Mouse (Mus musculus): ENCODE measurements around the gene Dock7. TPM values are rescaled to one million over a fixed set of nuclear protein-coding genes. Genes with fewer than 3 reads are reported as not detected.

Gene Dock7
- total and polyA plus RNA-seq, 3 experiments: 8.8 to 11.0 (median 10.5) TPM

DNA sequence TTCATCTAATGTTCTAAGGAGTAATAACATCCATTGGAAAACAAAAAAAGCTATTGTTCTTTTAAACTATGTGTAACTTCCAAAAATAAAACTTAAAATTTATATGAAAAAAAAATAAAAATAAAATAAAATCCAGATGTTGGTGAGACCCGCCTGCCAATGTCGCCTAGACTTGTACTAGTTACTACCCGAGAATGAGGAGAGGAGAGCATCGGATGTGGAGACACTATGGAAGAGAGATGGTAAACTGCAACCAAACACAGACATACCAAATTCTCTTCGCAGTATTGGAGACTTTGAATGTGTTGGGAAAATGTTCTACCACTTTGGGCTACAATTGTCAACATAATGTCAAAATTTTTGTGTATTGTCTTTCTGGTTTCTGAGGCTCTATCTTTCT is 40.2 kb upstream of the Dock7 start:
- no peak for DNase-seq
- intact Hi-C loops (cut with DNase I): no loop called here
- 61% methylated on average over 5 of the region's 5 CpGs for WGBS
- no peak overlapping the region for H3K9ac ChIP-seq (ENCODE audit: low read depth, low read length)
- TF ChIP-seq EP300 (IDR thresholded peaks at IDR 0.05; ENCODE audit: insufficient read depth, low read depth, low read length): no peak
- no peak for TF ChIP-seq CTCF (IDR thresholded peaks at IDR 0.05)
- TF ChIP-seq POLR2A (IDR thresholded peaks at IDR 0.05; ENCODE audit: insufficient read depth, low read depth, low read length): no peak
- no peak overlapping the region for H3K4me3 ChIP-seq
- H3K27ac ChIP-seq: peak overlapping the region; percentile 18
- H3K79me2 ChIP-seq (replicated peaks; ENCODE audit: control insufficient read depth, insufficient read depth, low read length): no peaks in the 10 kb centered on the region
- peaks cover 2% of the 10 kb centered on the region; the same call in 1 of the 2 replicates for H3K27me3 ChIP-seq (ENCODE audit: control insufficient read depth, insufficient read depth, low read length)
- H3K36me3 ChIP-seq (ENCODE audit: control insufficient read depth, insufficient read depth, low read length): no peaks in the 10 kb centered on the region
- peaks cover 8% of the 10 kb centered on the region for H3K4me1 ChIP-seq (ENCODE audit: control insufficient read depth, insufficient read depth, low read length)

DNA sequence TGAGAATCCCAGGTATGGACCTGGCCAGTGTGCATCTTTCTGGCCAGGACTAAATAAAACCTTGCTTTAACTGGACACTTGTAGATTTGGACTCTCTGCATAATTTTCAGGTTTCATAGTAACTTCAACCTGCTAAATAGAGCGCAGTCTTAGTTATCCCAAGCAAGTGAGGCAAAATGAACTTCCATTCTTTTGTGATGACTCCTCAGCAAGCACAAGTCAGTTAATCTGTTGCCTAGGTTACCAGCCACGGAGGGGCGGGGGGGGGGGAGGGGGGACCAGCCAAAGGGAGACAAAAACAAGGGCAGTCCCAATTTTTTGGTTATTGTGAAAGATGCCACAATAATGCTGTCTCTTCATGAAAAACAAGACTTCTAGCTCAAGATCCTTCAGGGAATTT is 39.7 kb upstream of the Dock7 start:
- Histone ChIP-seq H3K9ac (ENCODE audit: low read depth, low read length) (no peak overlapping the region), H3K4me3 (no peak overlapping the region), H3K27ac (no peak overlapping the region; the same call in 1 of the 2 replicates), H3K36me3 (ENCODE audit: control insufficient read depth, insufficient read depth, low read length) (no peaks in the 10 kb centered on the region), H3K27me3 (ENCODE audit: control insufficient read depth, insufficient read depth, low read length) (peaks cover 1% of the 10 kb centered on the region; the same call in 1 of the 2 replicates), H3K4me1 (ENCODE audit: control insufficient read depth, insufficient read depth, low read length) (peaks cover 8% of the 10 kb centered on the region), H3K79me2 (replicated peaks; ENCODE audit: control insufficient read depth, insufficient read depth, low read length) (no peaks in the 10 kb centered on the region)
- intact Hi-C loops (cut with DNase I): no loop called here
- WGBS: 40% methylated on average over 3 of the region's 3 CpGs
- TF ChIP-seq CTCF (IDR thresholded peaks at IDR 0.05) (no peak), POLR2A (IDR thresholded peaks at IDR 0.05; ENCODE audit: insufficient read depth, low read depth, low read length) (no peak), EP300 (IDR thresholded peaks at IDR 0.05; ENCODE audit: insufficient read depth, low read depth, low read length) (no peak)
- DNase-seq: no peak

DNA sequence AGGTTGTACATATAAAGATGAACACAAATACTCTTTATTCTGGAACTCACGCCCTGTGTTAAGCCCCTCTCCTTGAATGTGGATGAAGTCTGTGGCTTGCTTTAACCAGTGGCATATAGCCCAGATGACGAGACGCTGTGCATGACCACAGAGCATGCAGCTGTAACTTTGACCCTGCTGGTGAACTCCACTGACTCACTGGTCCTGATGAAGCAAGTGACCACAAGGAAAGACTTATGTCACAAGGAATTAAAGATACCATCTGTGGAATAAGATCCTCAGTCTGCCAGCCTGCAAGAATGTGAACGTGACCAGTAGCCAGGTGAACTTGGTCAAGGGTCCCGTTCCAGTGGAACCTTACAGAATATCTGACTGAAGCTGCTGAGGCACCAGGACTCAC is 37.8 kb upstream of the Dock7 start:
- Histone ChIP-seq H3K9ac (ENCODE audit: low read depth, low read length) (no peak overlapping the region), H3K27ac (no peak overlapping the region), H3K4me1 (ENCODE audit: control insufficient read depth, insufficient read depth, low read length) (peaks cover 7% of the 10 kb centered on the region), H3K36me3 (ENCODE audit: control insufficient read depth, insufficient read depth, low read length) (no peaks in the 10 kb centered on the region), H3K27me3 (ENCODE audit: control insufficient read depth, insufficient read depth, low read length) (peaks cover 2% of the 10 kb centered on the region; the same call in 1 of the 2 replicates), H3K4me3 (no peak overlapping the region), H3K79me2 (replicated peaks; ENCODE audit: control insufficient read depth, insufficient read depth, low read length) (no peaks in the 10 kb centered on the region)
- intact Hi-C loops (cut with DNase I): loop anchor here (5.0 kb wide), 1 partner anchor 36 kb away; the partner anchor contains the start of gene Dock7
- DNase-seq: no peak
- TF ChIP-seq POLR2A (IDR thresholded peaks at IDR 0.05; ENCODE audit: insufficient read depth, low read depth, low read length): no peak
- TF ChIP-seq CTCF (IDR thresholded peaks at IDR 0.05): no peak
- TF ChIP-seq EP300 (IDR thresholded peaks at IDR 0.05; ENCODE audit: insufficient read depth, low read depth, low read length): no peak
- WGBS: 81% methylated on average over 5 of the region's 5 CpGs

DNA sequence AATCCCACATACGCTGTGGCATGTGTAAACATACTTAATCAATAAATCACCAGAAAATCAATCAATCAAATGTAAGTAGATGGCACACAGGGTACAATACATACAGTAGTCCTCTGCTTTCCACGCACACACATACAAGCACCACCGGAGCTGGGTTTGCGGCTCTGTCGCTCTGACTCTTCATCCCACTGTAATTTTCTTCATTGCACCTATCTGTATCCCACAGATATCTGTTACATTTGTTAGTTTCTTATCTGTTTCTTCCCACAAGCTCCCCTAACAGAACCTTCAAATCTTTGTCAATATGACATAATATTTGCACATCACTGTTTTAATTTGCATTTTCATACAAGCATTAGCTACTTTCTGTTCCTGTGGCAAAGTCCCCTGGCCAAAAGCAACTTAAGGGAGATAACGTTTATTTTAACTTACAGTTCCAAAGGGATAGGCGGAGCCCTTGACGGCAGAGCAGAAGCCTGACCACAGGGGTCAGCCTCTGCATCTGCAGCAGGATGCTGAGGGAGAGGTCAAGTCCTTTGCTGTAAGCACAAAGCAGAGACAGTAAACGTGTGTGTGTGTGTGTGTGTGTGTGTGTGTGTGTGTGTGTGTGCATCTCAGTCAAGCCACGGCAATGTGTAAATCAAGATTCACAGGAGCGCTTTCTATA is 36.1 kb upstream of the Dock7 start:
- 61% methylated on average over 11 of the region's 11 CpGs for WGBS

DNA sequence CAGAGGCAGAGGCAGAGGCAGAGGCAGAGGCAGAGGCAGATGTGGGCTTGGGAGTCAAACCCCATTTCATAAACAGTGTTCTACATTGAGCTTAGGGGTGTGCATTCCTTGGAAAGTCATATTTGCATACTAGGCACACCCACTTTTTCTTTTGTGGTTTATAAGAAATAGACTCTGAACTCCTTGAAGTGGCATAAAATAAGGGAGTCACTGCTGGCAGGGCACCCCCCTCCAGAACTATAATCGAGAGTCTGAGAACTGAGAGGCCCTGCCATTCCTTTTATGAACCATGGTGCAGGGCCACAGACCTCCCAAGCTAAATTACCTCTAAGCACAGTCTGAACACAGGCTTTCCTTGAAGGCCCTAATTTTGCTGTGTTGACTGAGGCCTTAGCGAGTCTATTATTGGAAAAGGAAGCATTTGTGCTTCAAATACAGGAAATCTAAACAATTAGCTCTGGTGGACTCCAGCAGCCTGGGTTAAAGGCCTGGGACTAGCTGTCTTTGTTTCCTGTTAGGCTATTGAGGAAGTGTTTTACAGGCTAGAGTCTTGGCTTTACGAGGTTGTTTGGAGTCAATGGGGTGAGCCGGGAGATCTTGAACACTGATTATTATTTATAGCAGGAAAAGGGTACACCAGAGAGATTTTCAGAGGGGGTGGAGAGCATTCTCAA is 31.3 kb upstream of the Dock7 start:
- no peaks in the 10 kb centered on the region for H3K79me2 ChIP-seq (replicated peaks; ENCODE audit: control insufficient read depth, insufficient read depth, low read length)
- no peak overlapping the region; the same call in 1 of the 2 replicates for H3K27ac ChIP-seq
- intact Hi-C loops (cut with DNase I): no loop called here
- peaks cover 2% of the 10 kb centered on the region; the same call in 1 of the 2 replicates for H3K27me3 ChIP-seq (ENCODE audit: control insufficient read depth, insufficient read depth, low read length)
- peaks cover 2% of the 10 kb centered on the region; the same call in 1 of the 2 replicates for H3K4me1 ChIP-seq (ENCODE audit: control insufficient read depth, insufficient read depth, low read length)
- H3K36me3 ChIP-seq (ENCODE audit: control insufficient read depth, insufficient read depth, low read length): no peaks in the 10 kb centered on the region
- TF ChIP-seq POLR2A (IDR thresholded peaks at IDR 0.05; ENCODE audit: insufficient read depth, low read depth, low read length) (no peak), EP300 (IDR thresholded peaks at IDR 0.05; ENCODE audit: insufficient read depth, low read depth, low read length) (no peak), CTCF (IDR thresholded peaks at IDR 0.05) (no peak)
- 47% methylated on average over 4 of the region's 4 CpGs for WGBS
- H3K4me3 ChIP-seq: no peak overlapping the region
- DNase-seq: no peak
- no peak overlapping the region for H3K9ac ChIP-seq (ENCODE audit: low read depth, low read length)

More for the DNA sequence above, 36.1 kb upstream of the Dock7 start:
- H3K27ac ChIP-seq: no peak overlapping the region
- TF ChIP-seq CTCF (IDR thresholded peaks at IDR 0.05): no peak
- TF ChIP-seq EP300 (IDR thresholded peaks at IDR 0.05; ENCODE audit: insufficient read depth, low read depth, low read length): no peak
- no peak for TF ChIP-seq POLR2A (IDR thresholded peaks at IDR 0.05; ENCODE audit: insufficient read depth, low read depth, low read length)
- H3K36me3 ChIP-seq (ENCODE audit: control insufficient read depth, insufficient read depth, low read length): no peaks in the 10 kb centered on the region
- H3K9ac ChIP-seq (ENCODE audit: low read depth, low read length): no peak overlapping the region
- no peak overlapping the region for H3K4me3 ChIP-seq
- H3K27me3 ChIP-seq (ENCODE audit: control insufficient read depth, insufficient read depth, low read length): peaks cover 2% of the 10 kb centered on the region; the same call in 1 of the 2 replicates
- no peaks in the 10 kb centered on the region for H3K79me2 ChIP-seq (replicated peaks; ENCODE audit: control insufficient read depth, insufficient read depth, low read length)
- H3K4me1 ChIP-seq (ENCODE audit: control insufficient read depth, insufficient read depth, low read length): peaks cover 3% of the 10 kb centered on the region
- intact Hi-C loops (cut with DNase I): loop anchor here (5.0 kb wide), 1 partner anchor 34 kb away; the partner anchor contains the start of gene Dock7
- no peak for DNase-seq

DNA sequence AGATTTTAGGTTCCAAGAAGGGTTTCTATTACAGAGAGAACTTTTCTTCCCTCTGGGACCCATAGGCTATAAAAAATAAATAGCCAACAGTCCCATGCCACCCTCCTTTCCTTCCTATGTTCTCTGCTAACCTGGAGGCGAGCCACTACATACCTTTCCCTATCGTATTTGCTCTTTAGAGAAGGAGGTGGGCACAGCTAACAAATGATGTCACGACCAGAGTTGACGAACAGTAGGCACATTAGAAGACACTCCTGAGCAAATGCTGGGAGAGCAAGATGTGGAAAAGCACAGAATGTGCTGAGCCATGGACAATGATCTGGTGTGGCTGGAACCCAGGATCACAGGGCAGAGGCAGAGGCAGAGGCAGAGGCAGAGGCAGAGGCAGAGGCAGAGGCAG is 30.7 kb upstream of the Dock7 start:
- DNase-seq: no peak
- TF ChIP-seq CTCF (IDR thresholded peaks at IDR 0.05) (no peak), POLR2A (IDR thresholded peaks at IDR 0.05; ENCODE audit: insufficient read depth, low read depth, low read length) (no peak), EP300 (IDR thresholded peaks at IDR 0.05; ENCODE audit: insufficient read depth, low read depth, low read length) (no peak)
- 91% methylated on average over 4 of the region's 4 CpGs for WGBS
- no peak overlapping the region for H3K9ac ChIP-seq (ENCODE audit: low read depth, low read length)
- no peak overlapping the region for H3K27ac ChIP-seq
- no peaks in the 10 kb centered on the region for H3K79me2 ChIP-seq (replicated peaks; ENCODE audit: control insufficient read depth, insufficient read depth, low read length)
- intact Hi-C loops (cut with DNase I): no loop called here
- H3K36me3 ChIP-seq (ENCODE audit: control insufficient read depth, insufficient read depth, low read length): no peaks in the 10 kb centered on the region
- peaks cover 2% of the 10 kb centered on the region; the same call in 1 of the 2 replicates for H3K4me1 ChIP-seq (ENCODE audit: control insufficient read depth, insufficient read depth, low read length)
- peaks cover 2% of the 10 kb centered on the region; the same call in 1 of the 2 replicates for H3K27me3 ChIP-seq (ENCODE audit: control insufficient read depth, insufficient read depth, low read length)
- H3K4me3 ChIP-seq: no peak overlapping the region
